Mouse (Mus musculus) left cerebral cortex, adult 9 months (tissue): ENCODE measurements around the gene Gatc.
"Not testable (repeated sequence)": the region's sequence is repeated elsewhere in the genome, so short reads cannot be mapped to it uniquely, and the experiment has no call there.

ENCODE experiments used
- DNase-seq, 2 experiments: peaks; one replicate each; pipeline ENCODE4 v3.0.0; 2022; ENCODE audit warnings: low spot score in 2 of 2

The Gatc gene

DNA sequence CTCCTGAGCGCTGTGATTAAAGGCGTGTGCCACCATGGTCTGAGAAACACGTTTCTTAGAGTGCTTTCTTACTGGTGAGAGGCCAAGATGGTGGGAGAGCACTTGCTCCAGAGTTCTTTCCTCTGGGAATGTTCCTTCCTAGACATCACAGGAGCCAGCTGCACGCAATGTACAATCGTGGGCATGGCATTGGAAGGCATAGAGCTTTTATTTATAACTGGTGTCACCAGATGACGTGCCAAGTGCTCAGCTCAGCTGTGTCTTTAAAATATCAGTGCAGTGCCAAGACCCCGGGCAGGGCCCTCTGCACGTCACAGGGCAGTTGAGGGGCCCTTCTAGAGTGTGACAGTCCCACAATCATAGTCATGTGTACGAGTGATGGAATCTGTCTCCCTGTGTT lies 10.0 kb downstream of the Gatc start:
- no peak for DNase-seq

DNA sequence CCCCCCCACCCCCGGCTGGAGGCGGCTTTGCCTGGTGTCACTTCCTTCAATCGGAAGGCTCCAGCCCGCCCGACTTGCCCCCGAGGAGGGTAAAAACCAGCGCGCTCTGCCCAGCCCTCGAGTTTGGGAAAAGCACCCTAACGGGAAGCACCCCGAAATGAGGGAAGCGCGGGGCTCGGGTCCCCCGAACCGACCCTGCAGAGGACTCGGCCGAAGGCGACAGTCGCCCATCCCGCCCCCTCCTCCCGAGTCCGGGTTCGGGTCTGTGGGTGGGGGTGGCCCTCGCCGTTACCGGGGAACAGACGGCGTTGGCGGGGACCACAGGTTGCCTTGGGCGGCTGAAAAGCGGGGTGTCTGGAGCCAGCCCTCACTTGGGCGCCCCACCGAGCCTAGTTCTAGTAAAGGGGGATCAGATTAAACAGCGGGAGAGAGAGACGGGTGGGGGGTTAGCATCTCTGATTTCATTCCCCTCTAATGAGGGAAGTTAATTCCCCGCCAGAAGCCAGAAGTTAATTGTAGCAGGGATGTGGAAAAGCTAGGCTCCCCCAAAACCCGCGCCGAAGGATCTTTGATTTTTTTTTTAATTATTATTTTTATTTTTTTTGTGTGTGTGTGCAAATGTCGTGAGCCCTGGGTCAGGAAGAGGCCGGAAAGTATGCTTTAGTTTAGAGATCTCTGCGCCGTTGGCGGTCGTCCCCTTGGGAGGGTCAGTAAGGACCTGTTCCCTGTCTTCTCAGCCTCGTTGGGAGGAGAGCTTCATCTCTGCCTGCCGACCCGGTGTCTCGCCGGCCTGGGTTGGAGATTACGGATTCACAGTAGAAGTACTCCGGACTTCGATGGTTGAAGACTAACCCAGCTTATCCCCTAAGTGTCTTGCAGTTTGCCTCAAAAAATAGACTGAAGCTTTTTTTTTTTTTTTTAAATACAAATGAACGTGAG lies 13.1 kb downstream of the Gatc start:
- no peak for DNase-seq

DNA sequence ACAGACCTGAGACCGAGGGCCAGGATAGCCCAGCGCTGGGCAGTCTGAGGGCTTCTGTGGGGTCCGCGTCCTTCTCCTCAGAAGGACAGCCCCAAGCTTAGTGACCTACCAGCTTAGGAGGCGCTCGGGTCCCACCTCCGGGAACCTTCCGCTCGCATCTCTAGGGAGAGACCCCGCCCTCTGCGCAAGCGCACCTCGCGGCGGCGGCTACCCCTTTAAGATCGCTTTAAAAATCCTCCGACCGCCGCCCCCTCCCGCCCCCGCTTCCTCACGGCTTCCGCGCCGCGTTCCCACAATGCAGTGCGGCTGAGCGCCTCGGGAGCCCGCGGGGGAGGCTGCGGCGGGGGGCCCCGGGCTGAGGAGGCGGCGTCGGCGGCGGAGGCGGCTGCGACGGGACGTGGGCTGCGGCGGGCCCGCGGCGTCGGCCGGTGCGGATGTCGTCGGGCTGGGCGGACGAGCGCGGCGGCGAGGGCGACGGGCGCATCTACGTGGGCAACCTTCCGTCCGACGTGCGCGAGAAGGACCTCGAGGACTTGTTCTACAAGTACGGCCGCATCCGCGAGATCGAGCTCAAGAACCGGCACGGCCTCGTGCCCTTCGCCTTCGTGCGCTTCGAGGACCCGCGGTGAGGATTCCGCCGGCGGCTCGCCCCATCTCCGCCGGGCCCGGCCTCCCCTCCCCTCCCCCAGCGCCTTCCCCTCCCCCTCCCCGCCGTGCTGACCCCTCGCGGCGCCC lies 13.9 kb downstream of the Gatc start, which contains the start of gene Srsf9:
TSS of gene Srsf9 (plus strand) at position 303 of the 735 bp plus-strand sequence.
- DNase-seq, result peak; percentile 83 to 94

DNA sequence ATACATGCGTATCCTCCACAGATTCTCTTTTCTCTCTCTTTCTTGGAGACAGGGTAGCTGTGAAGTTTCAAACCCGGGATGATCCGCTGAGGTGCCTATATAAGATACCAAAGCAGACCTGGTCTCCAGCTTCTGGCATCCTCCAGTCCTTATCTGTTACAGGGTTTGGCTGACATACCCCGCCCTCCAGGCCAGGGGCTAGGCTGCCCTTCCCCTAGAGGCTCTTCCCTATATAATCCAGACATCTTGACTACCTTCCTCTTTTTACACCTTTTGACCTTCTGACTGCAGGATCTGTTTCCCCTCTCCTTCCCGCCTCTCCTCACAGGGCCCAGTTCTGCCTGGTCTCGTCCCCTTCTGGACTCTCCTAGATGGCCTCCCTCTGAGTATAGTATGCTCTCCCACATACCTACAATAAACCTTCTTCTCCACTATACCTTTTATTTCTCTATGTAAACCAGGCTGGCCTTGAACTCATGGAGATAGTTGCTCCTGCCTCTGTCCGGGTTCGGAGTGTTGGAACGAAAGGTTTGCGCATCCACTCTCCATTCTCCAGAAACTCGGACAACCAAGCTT lies 14.6 kb downstream of the Gatc start:
- no peak for DNase-seq

DNA sequence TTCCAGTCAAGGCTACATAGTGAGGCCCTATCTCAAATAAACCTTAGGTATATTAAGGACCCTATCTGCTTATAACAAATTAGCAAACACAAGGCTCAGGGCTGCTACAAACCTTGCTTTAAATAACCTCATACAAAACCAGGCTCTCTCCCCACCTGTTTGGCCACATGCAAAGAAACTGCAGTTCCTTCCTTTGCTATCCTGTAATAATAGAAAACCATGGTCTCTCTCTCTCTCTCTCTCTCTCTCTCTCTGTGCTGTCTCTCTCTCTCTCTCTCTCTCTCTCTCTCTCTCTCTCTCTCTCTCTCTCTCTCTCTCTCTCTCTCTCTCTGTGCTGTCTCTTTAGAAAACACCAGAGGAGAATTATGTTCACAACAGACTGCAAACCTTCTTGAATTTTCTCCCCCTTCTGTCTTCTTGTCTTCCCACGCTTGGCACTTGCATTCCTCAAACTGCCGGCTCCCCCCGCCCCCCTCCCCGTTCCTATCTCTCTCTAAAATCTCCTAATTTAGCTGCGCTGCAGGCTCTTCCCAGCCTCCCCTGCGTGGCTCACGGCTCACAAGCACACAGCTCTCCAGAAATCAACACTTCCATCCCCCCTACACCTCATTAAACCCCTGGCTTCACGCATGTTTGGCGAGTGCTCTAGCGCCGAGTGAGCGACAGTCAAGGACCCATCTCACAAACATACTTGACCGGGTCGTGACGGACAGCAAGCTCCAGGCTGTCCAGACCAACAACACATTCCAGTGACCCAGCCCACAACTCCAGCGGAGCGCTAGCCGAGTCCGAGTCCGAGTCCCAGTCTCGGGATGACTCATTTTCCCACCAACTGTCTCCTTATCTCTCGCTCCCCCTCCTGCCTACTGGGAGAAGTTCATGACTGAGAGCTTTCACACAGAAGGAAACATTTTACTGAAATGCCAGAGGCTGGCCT lies 21.7 kb downstream of the Gatc start:
- peak; percentile 69 to 86 for DNase-seq

DNA sequence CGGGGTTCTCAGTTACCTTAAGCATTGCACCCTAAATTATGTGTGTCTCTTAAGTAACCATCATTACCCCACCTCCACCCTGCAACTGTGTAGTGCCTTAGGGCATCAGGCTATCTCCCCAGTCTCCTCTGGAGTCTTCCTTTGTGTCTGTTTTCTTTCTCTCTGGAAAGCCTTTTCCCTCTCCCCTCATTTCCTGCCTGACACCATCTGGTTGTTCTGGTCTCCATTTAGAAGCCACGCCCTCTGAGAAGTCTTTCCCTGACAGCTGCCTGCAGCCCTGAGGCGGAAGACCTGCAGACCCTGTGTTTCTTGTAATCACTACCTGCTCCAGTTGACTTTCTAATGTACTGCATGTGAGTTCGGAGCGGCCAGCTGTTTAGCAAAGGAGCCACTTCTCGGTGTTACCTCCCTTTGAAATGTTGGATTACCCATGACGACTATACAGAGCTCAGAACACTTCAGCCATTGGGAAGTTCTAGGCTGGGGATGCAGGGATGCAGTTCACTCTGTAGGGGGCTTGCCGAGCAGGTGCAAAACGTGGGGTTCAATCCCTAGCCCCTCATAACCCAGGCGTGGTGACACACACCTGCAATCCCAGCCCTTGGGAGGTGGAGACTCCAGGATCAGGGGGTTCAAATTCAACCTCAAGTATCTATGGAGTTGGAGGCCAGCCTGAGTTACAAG lies 23.2 kb downstream of the Gatc start:
- DNase-seq, result no peak

DNA sequence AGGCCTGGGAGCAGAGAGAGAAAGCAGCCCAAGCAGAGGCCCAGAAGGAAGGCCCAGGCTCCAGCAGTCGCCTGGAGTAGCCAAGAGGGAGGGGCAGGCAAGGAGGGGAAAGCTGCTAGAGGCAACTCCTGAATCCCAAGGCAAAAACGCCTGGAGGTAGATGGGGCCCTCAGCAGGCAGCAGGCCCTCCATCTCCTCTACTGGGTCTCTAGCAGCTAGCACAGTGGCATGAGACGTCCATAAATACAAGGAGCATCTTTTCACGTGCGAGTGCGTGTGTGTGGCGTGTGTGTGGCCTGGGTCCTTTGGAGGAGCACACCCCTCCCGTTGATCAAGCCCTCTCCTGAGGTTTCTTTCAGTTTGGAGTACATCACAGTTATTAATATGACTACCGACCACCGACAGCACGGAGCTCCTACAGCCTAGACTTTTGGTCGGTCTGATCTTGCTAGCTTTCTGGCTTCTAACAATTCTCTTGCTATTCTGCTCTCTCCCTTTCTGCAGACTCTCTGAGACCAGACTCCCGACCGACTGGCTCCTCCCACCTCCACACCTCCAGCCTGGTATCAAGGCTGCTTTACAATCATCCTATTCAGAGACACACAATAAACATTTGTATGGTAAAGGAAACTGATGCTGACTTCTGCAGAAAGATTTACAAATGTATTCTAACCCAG lies 23.9 kb downstream of the Gatc start:
- DNase-seq, result no peak

GRCm38 (mm10) chr5:115313668-115313943 lies 27.4 kb downstream of the Gatc start:
- no peak for DNase-seq

GRCm38 (mm10) chr5:115312816-115313667 lies 27.9 kb downstream of the Gatc start:
- DNase-seq, result no peak

GRCm38 (mm10) chr5:115312354-115312753 lies 28.6 kb downstream of the Gatc start:
- DNase-seq, result no peak

DNA sequence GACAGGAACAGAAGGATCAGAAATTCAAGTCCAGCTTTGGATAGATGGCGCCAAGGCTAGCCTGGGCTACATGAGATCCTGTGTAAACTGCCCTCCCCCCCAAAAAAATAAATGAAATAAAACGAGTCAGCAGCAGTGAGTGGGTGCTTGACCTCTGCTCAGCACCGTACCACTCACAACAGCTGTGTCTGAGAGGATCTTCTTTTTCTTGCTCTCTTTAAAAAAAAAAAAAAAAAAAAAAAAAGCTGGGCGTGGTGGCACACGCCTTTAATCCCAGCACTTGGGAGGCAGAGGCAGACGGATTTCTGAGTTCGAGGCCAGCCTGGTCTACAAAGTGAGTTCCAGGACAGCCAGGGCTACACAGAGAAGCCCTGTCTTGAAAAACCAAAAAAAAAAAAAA lies 38.8 kb downstream of the Gatc start:
- not testable (repeated sequence) for DNase-seq

DNA sequence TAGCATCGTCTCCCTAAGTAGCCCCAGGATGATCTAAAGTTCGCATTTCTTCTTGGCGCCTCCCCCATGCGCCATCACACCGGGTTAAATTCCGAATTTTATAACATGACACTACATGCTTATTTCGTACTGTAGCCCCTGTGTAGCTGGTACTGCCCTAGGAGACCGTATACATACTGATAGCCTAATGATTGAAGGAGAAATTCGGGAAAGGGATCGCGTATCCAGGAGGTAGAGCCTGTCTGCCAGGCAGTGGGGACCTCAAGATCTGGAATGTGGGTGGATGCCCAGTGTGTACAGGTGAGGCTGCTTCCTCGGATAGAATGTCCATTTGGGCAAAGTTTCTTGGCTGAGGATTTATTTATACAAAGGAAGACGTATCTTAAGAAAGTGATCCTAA lies 39.4 kb downstream of the Gatc start:
- DNase-seq, result no peak

- DNase-seq, result peak; percentile 95 to 99
Observed at GRCm38 (mm10) chr5:115300792-115301614, 40.0 kb downstream of the Gatc start, which contains the start of gene Dynll1. Dynll1 (minus strand) TSS chr5:115300999.

DNA sequence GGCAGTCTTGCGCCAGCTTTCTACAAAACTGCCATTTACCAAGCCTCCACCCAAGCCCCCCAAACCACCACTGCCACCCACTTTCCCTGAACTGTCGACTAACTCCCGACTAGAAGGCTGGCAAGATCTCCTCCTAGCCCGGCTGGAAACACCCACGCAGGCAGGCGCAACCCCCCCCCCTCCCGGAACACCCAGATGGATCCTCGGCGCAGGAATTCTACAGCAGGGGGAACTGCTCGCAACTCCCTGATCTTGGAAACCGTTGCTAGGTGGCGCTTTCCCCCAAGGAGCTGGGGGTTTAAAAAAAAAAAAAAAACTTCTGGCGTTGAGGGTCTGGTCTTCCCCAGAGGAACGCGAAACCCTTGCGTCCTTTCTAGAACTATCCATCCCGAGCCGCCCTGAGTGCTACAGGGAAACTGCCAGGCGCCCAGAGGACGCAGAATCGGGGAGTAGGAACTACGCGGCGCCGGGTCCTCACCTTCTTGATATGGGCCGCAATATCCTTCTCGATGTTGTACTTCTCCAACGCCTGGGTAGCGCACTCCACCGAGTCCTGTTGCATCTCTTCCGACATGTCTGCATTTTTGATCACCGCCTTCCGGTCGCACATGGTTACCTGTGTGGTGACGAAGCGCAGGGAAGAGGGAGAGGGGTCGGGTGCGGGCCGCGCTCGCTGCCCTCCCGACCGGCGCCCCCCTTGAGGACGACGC lies 40.8 kb downstream of the Gatc start:
- peak in 1 of 2 experiments; percentile 59 for DNase-seq

- DNase-seq, result no peak
Observed at GRCm38 (mm10) chr5:115296347-115296746, 44.6 kb downstream of the Gatc start.

GRCm38 (mm10) chr5:115294173-115294572 lies 46.8 kb downstream of the Gatc start:
- no peak for DNase-seq

GRCm38 (mm10) chr5:115284735-115285134 lies 56.2 kb downstream of the Gatc start:
- no peak for DNase-seq
